Mouse (Mus musculus): ENCODE results near the gene Elmod3. TPM values are rescaled to one million over a fixed set of nuclear protein-coding genes. Genes with fewer than 3 reads are reported as not detected.
"Not testable (repeated sequence)": the region's sequence is repeated elsewhere in the genome, so short reads cannot be mapped to it uniquely, and the experiment has no call there.

Elmod3 gene
- polyA plus RNA-seq, 1 experiment from 2014 or later, result 22.4 TPM

DNA sequence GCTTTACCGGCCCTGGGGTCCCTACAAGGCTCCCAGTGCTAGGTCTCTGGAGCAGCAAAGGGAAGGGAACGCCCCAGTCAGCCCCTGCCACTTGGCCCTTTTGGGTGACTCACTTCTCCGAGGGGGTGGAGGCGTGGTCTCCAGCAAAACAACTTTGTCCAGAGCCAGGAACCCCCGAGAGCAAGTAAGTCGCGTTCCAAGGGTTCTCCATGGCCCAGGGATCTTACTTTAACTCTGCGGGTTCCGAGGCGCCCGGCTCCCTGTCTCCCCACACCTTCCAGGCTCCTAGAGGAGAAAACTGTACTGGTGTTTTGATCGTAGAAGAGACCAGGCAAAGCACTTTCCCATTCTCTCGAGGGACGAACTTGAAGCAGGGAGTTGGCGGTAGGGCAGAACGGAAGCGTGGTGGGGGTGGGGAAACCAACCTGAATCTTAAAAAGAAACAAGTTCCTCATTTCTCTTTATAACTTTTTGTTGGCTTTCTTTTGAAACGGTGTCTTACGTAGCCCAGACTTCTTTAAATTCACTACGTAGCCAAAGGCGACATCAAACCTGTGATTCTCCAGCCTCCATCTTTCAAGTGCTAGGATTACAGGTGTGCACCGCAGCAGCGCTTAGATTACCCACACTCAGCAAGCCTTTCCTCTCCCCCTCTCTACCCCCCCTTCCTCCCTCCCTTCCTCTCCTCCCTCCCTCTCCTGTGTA, 53.8 kb downstream of the Elmod3 start, which contains the start of gene Capg:
Gene Capg, plus strand, starts transcription at position 109 of the 705 bp plus-strand sequence.
- in situ Hi-C loops (cut with MboI; ENCODE audit: low pct_unique_long_range_greater_than_20kb), result no loop called here
- POLR2A ChIA-PET, result interaction anchor here (0.6 to 1.3 kb wide), 2 partner anchors 106 to 226 kb away, joined by 3 read pairs; partner anchors contain the start of gene Mat2a
- CTCF ChIA-PET, result no interaction called here
- no peaks in the 10 kb centered on the region for H3K27me3 ChIP-seq
- DNase-seq (ENCODE audit: low read depth, low spot score) (no peak), ATAC-seq (peak; percentile 86)
- TF ChIP-seq CTCF (IDR thresholded peaks at IDR 0.05), result no peak

DNA sequence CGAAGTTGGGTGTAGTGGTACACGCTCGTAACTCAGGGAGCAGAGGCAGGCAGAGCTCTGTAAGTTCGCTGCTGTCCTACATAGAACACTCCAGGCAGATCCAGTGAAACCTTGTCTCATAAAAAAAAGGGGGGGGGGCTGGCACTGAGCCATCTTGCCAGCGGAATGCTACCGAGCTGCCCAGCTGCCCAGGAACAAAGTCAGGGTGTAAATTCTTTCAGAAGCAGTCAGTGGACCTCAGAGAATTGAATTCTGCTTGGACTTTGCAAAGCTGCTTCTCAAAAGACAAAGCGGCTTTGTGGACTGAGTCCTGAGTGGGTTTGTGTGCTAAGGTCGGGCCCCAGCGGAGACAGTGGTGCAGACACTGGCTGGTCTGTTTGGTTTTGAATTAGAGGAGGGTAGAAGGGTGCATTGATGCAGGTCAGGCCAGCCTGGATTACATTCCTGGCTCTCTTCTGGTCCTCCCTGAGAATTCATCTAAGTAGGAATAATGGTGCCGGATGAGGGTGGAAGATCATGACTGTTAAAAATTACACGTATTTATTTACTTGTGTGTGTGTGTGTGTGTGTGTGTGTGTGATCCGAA, 54.9 kb downstream of the Elmod3 start:
- CTCF ChIA-PET, result no interaction called here

GRCm38 (mm10) chr6:72538562-72539031, 59.6 kb downstream of the Elmod3 start:
- CTCF ChIA-PET, result interaction anchor here (1.2 kb wide), 1 partner anchor 24 kb away, joined by 3 read pairs; no protein-coding TSS in a partner anchor
- in situ Hi-C loops (cut with MboI; ENCODE audit: low pct_unique_long_range_greater_than_20kb), result loop anchor here (5.0 kb wide), 2 partner anchors 34 to 111 kb away; no protein-coding TSS in a partner anchor
- POLR2A ChIA-PET, result no interaction called here

More for the DNA sequence above, 54.9 kb downstream of the Elmod3 start:
- ATAC-seq (peak; percentile 18), DNase-seq (ENCODE audit: low read depth, low spot score) (no peak)
- in situ Hi-C loops (cut with MboI; ENCODE audit: low pct_unique_long_range_greater_than_20kb), result no loop called here
- POLR2A ChIA-PET, result interaction anchor here (1.3 kb wide), 1 partner anchor 105 kb away, joined by 3 read pairs; the partner anchor contains the start of gene Mat2a
- TF ChIP-seq CTCF (IDR thresholded peaks at IDR 0.05), result no peak
- H3K27me3 ChIP-seq, result no peaks in the 10 kb centered on the region

DNA sequence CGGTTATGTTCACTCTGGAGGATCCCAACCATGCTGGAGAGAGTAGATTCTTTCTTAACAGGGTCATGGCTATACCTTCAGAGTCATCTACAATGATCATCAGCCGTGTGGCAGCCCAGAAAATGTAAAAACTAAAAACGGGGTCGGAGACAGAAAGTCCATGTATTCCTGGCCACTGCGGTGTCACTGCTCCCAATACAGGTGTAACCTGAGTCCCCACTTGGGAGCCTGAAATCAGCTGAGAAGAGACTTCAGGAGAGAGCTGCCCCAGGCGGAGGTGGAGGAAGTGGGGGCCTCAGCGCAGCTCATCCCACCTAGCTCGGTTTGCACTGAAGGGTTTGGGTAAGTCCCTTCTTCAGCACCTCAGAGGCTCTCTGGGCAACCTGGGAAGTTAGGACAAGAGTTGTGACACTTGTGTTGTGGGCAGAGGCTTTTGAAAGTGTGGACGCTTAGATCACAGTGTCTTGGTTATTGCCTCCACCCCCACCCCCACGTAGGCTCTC, 60.2 kb downstream of the Elmod3 start:
- in situ Hi-C loops (cut with MboI; ENCODE audit: low pct_unique_long_range_greater_than_20kb), result loop anchor here (5.0 kb wide), 2 partner anchors 34 to 111 kb away; no protein-coding TSS in a partner anchor

More at GRCm38 (mm10) chr6:72538562-72539031, 59.6 kb downstream of the Elmod3 start:
- no peak for TF ChIP-seq CTCF (IDR thresholded peaks at IDR 0.05)
- ATAC-seq (peak; percentile 86), DNase-seq (ENCODE audit: low read depth, low spot score) (no peak)
- no peaks in the 10 kb centered on the region for H3K27me3 ChIP-seq

GRCm38 (mm10) chr6:72535165-72535564, 63.0 kb downstream of the Elmod3 start:
- POLR2A ChIA-PET, result interaction anchor here (1.7 kb wide), 1 partner anchor 103 kb away, joined by 5 read pairs; no protein-coding TSS in a partner anchor
- peak; percentile 98 for TF ChIP-seq CTCF (IDR thresholded peaks at IDR 0.05)
- no peaks in the 10 kb centered on the region for H3K27me3 ChIP-seq
- DNase-seq (ENCODE audit: low read depth, low spot score) (no peak), ATAC-seq (no peak)
- in situ Hi-C loops (cut with MboI; ENCODE audit: low pct_unique_long_range_greater_than_20kb), result loop anchor here (5.0 kb wide), 2 partner anchors 37 to 108 kb away; no protein-coding TSS in a partner anchor
- CTCF ChIA-PET, result interaction anchor here (0.7 to 3.8 kb wide), 16 partner anchors 14 to 190 kb away, joined by 3 to 54 read pairs (median 4); partner anchors contain the start of gene Usp39

More for the DNA sequence above, 60.2 kb downstream of the Elmod3 start:
- no peak for DNase-seq (ENCODE audit: low read depth, low spot score)
- ATAC-seq, result no peak
- ChIA-PET POLR2A (no interaction called here), CTCF (interaction anchor here (1.2 kb wide), 1 partner anchor 25 kb away, joined by 3 read pairs; no protein-coding TSS in a partner anchor)
- TF ChIP-seq CTCF (IDR thresholded peaks at IDR 0.05), result no peak
- H3K27me3 ChIP-seq, result no peaks in the 10 kb centered on the region

DNA sequence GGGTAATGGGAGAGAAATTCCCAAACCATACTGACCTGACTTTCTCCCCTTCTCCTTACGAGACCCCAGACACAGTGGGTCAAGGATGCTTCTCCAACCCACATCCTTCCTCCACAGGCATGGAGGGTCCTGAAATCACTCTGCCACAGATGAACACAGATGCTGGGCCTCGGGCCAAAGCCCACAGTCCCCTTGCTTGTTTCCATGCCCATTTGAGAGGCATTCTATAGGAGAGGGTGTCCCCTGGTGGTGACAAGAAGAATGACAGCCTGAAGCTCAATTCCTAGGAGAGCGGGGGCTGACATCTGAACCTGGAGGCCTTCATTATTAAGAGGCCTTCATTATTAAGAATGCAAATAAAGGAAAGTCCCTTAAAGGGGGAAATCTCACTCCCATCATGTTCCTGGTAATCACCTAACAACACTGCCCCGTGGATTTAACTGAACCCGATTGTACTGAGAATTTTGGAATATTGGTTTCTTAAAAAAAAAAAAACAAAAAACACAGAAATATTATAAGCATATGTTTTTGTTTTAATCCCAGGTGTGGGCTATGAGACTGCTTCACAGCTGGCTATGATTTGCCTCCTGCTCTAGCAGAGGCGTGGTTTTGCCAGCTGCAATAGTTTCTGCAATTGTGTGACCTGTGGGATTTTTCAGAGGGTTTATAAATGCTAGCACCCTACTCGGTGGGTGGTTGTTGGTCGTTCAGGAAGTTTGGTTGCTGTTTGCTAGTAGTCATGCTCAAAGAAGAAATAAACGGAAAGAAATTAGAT, 64.0 kb downstream of the Elmod3 start:
- no peaks in the 10 kb centered on the region for H3K27me3 ChIP-seq
- POLR2A ChIA-PET, result interaction anchor here (0.9 to 1.7 kb wide), 3 partner anchors 103 to 116 kb away, joined by 3 to 8 read pairs (median 5); no protein-coding TSS in a partner anchor
- TF ChIP-seq CTCF (IDR thresholded peaks at IDR 0.05), result peak; percentile 96
- no peak for ATAC-seq
- DNase-seq (ENCODE audit: low read depth, low spot score), result no peak
- in situ Hi-C loops (cut with MboI; ENCODE audit: low pct_unique_long_range_greater_than_20kb), result no loop called here
- CTCF ChIA-PET, result interaction anchor here (1.0 to 3.8 kb wide), 15 partner anchors 28 to 189 kb away, joined by 3 to 54 read pairs (median 4); partner anchors contain the start of genes Mat2a and Usp39

- in situ Hi-C loops (cut with MboI; ENCODE audit: low pct_unique_long_range_greater_than_20kb); ATAC-seq; DNase-seq (ENCODE audit: low read depth, low spot score); H3K27me3 ChIP-seq: not testable (repeated sequence)
- CTCF ChIA-PET, result interaction anchor here (1.0 to 3.8 kb wide), 6 partner anchors 28 to 103 kb away, joined by 3 to 54 read pairs (median 6); partner anchors contain the start of gene Mat2a
- POLR2A ChIA-PET, result interaction anchor here (0.7 to 1.7 kb wide), 3 partner anchors 102 to 108 kb away, joined by 3 to 8 read pairs (median 5); no protein-coding TSS in a partner anchor
Observed at GRCm38 (mm10) chr6:72533555-72533954, 64.7 kb downstream of the Elmod3 start.

GRCm38 (mm10) chr6:72532580-72532979, 65.6 kb downstream of the Elmod3 start:
- in situ Hi-C loops (cut with MboI; ENCODE audit: low pct_unique_long_range_greater_than_20kb), result no loop called here
- TF ChIP-seq CTCF (IDR thresholded peaks at IDR 0.05), result no peak
- H3K27me3 ChIP-seq, result no peaks in the 10 kb centered on the region
- ChIA-PET POLR2A (interaction anchor here (1.0 kb wide), 1 partner anchor 101 kb away, joined by 4 read pairs; no protein-coding TSS in a partner anchor), CTCF (interaction anchor here (1.2 to 3.8 kb wide), 2 partner anchors 78 to 102 kb away, joined by 3 to 54 read pairs; no protein-coding TSS in a partner anchor)
- DNase-seq (ENCODE audit: low read depth, low spot score) (no peak), ATAC-seq (no peak)

- DNase-seq (ENCODE audit: low read depth, low spot score) (no peak), ATAC-seq (no peak)
- no peaks in the 10 kb centered on the region for H3K27me3 ChIP-seq
- TF ChIP-seq CTCF (IDR thresholded peaks at IDR 0.05), result no peak
- in situ Hi-C loops (cut with MboI; ENCODE audit: low pct_unique_long_range_greater_than_20kb), result no loop called here
- ChIA-PET POLR2A (interaction anchor here (1.1 kb wide), 1 partner anchor 98 kb away, joined by 3 read pairs; no protein-coding TSS in a partner anchor), CTCF (interaction anchor here (1.1 to 1.4 kb wide), 2 partner anchors 14 to 58 kb away, joined by 3 read pairs; no protein-coding TSS in a partner anchor)
Observed at GRCm38 (mm10) chr6:72528410-72529151, 69.6 kb downstream of the Elmod3 start.
